Mouse (Mus musculus) ES-E14 (cell line): Measurements from ENCODE around the gene Ets1. TPM values are rescaled to one million over a fixed set of nuclear protein-coding genes. Genes with fewer than 3 reads are reported as not detected.

Experiments used
- DNase-seq: peaks from one replicate; pipeline ENCODE4 v3.0.0-alpha.2; 2013; ENCODE audit warnings: low read depth, low spot score
- H3K27ac ChIP-seq: 2 replicates; pipeline ENCODE4 v1.5.1; 2012; ENCODE audit warnings: low read depth, mild to moderate bottlenecking, low read length, moderate library complexity, mixed read lengths; ENCODE audit not compliant: poor library complexity, insufficient read depth, severe bottlenecking
- H3K36me3 ChIP-seq: 2 replicates; pipeline ENCODE4 v1.6.1; 2012; ENCODE audit warnings: mild to moderate bottlenecking, low read length, moderate library complexity, mixed read lengths; ENCODE audit not compliant: control insufficient read depth, poor library complexity, insufficient read depth, severe bottlenecking
- H3K4me1 ChIP-seq, 2 experiments: fragments of 150-350 bp in 1 of 2; sonication (generic) in 1 of 2; 2 replicates each; pipeline ENCODE4 v1.6.1; 2012; ENCODE audit warnings: low read length in 2 of 2, mild to moderate bottlenecking in 1 of 2, mixed read lengths in 1 of 2; ENCODE audit not compliant: control insufficient read depth in 2 of 2, insufficient read depth in 2 of 2, poor library complexity in 1 of 2
- H3K4me3 ChIP-seq, 2 experiments: fragments of 150-350 bp in 1 of 2; sonication (generic) in 1 of 2; 2 replicates each; pipeline ENCODE4 v1.5.1; 2012; ENCODE audit warnings: low read length in 2 of 2, low read depth in 1 of 2, mild to moderate bottlenecking in 1 of 2, mixed read lengths in 1 of 2; ENCODE audit not compliant: insufficient read depth in 1 of 2, poor library complexity in 1 of 2, severe bottlenecking in 1 of 2
- H3K9ac ChIP-seq: 2 replicates; pipeline ENCODE4 v1.6.1; 2012; ENCODE audit warnings: low read depth, mild to moderate bottlenecking, low read length, mixed read lengths; ENCODE audit not compliant: poor library complexity, insufficient read depth, severe bottlenecking
- H3K9me3 ChIP-seq: fragments of 150-350 bp; sonication (generic); 2 replicates; pipeline ENCODE4 v1.6.1; 2012; ENCODE audit warnings: low read depth, mild to moderate bottlenecking, low read length; ENCODE audit not compliant: control insufficient read depth, insufficient read depth
- CHD2 ChIP-seq: IDR thresholded peaks from 2 replicates; pipeline ENCODE4 v1.6.1; 2014; ENCODE audit warnings: mild to moderate bottlenecking, low read depth, low read length, inconsistent platforms
- HCFC1 ChIP-seq: IDR thresholded peaks from 2 replicates; pipeline ENCODE4 v1.6.1; 2012; ENCODE audit warnings: low read length, inconsistent platforms, borderline replicate concordance; ENCODE audit not compliant: insufficient read depth
- MAFK ChIP-seq: IDR thresholded peaks from 2 replicates; pipeline ENCODE4 v1.6.1; 2014; ENCODE audit warnings: mild to moderate bottlenecking, low read depth, low read length, inconsistent platforms; ENCODE audit not compliant: insufficient read depth
- ZC3H11A ChIP-seq: IDR thresholded peaks from 2 replicates; pipeline ENCODE4 v1.6.1; 2012; ENCODE audit warnings: low read depth, mild to moderate bottlenecking, inconsistent platforms, low read length, borderline replicate concordance
- ZNF384 ChIP-seq: IDR thresholded peaks from 2 replicates; pipeline ENCODE4 v1.6.1; 2012; ENCODE audit warnings: low read depth, low read length, inconsistent platforms
- in situ Hi-C, 2 experiments: fragments of 600-800 bp; cut with MboI; formaldehyde crosslinking; loops; one replicate each; pipeline ENCODE4 v1.15.1; 2025; ENCODE audit warnings: low sequenced_read_pairs in 2 of 2, inconsistent platforms in 1 of 2; ENCODE audit not compliant: unreplicated experiment in 2 of 2
- total RNA-seq: library from RNA; depleted of rRNA; stranded (reverse); fragments of 300-350 nt; gene quantifications from 2 replicates; pipeline ENCODE4 v1.2.3, GENCODE M21; 2012

Ets1 gene
- total RNA-seq, 1 experiment, result 20.9 TPM

DNA sequence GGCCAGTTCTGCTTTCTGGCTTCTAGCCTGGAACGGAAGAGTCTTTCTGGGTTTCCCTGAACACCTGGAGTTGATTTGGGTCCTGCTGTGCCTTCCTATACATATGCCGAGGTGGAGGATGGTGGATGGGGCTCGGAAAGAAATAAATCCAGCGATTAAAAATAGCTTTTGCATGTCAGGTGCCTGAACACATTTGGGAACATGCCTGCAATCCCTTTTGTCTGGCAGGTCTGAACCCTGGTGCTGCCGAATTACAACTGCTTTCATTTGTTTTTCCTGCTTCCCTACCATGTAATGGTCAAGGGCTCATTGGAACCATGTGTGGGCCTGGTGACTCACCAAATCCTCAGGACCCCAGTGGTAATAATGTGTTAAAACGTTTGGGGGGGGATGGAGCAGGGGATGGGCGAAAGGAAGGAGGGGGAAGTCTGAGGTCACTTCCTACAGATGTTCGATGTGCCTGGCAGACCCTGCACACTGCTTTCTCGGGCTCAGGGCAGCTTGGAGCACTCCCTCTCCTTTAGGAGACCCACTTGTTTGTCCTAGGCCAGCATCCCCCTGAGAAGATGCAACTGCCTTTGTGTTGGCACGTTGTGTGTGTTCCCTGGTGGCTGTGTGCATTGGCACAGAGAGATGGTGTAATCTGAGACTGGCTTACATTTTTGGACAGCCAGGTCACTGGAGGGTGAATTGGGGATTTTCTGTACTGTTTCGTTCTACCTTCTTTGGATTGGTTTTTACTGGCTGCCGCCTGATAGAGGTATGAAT is 84.4 kb downstream of the Ets1 start:
- no peak for TF ChIP-seq CHD2
- TF ChIP-seq ZC3H11A, result no peak
- no peak for TF ChIP-seq HCFC1
- TF ChIP-seq MAFK, result no peak
- TF ChIP-seq ZNF384, result no peak
- Histone ChIP-seq H3K9ac (no peak overlapping the region), H3K4me1 (peaks cover 3 to 6% of the 10 kb centered on the region in 2 experiments; a peak in 3 of 4 replicates), H3K36me3 (no peaks in the 10 kb centered on the region), H3K27ac (no peak overlapping the region), H3K4me3 (no peak overlapping the region), H3K9me3 (no peaks in the 10 kb centered on the region)
- no peak for DNase-seq
- in situ Hi-C loops, result no loop called here

- no peak for TF ChIP-seq MAFK
- no peak for TF ChIP-seq CHD2
- no peak for TF ChIP-seq ZC3H11A
- TF ChIP-seq ZNF384, result no peak
- TF ChIP-seq HCFC1, result no peak
- DNase-seq, result no peak
These were observed 85.1 kb downstream of the Ets1 start for GRCm38 (mm10) chr9:32721081-32721480.

GRCm38 (mm10) chr9:32722205-32722604 is 86.2 kb downstream of the Ets1 start:
- H3K9me3 ChIP-seq, result no peaks in the 10 kb centered on the region
- H3K27ac ChIP-seq, result no peak overlapping the region
- no peak overlapping the region for H3K9ac ChIP-seq
- H3K36me3 ChIP-seq, result no peaks in the 10 kb centered on the region
- H3K4me1 ChIP-seq, result peaks cover 0 to 3% of the 10 kb centered on the region in 2 experiments; a peak in 1 of 4 replicates
- H3K4me3 ChIP-seq, result no peak overlapping the region
- in situ Hi-C loops, result no loop called here
- no peak for TF ChIP-seq CHD2
- TF ChIP-seq MAFK, result no peak
- no peak for TF ChIP-seq ZC3H11A
- TF ChIP-seq HCFC1, result no peak
- TF ChIP-seq ZNF384, result no peak
- DNase-seq, result no peak

More at GRCm38 (mm10) chr9:32721081-32721480, 85.1 kb downstream of the Ets1 start:
- in situ Hi-C loops, result no loop called here
- Histone ChIP-seq H3K36me3 (no peaks in the 10 kb centered on the region), H3K9me3 (no peaks in the 10 kb centered on the region), H3K4me1 (peaks cover 3% of the 10 kb centered on the region in 2 experiments; a peak in 3 of 4 replicates), H3K9ac (no peak overlapping the region), H3K4me3 (no peak overlapping the region), H3K27ac (no peak overlapping the region)

- Histone ChIP-seq H3K36me3 (no peaks in the 10 kb centered on the region), H3K9ac (no peak overlapping the region), H3K4me1 (peaks cover 0 to 3% of the 10 kb centered on the region in 2 experiments; a peak in 1 of 4 replicates), H3K4me3 (no peak overlapping the region), H3K27ac (no peak overlapping the region), H3K9me3 (no peaks in the 10 kb centered on the region)
- in situ Hi-C loops, result no loop called here
- no peak for DNase-seq
- no peak for TF ChIP-seq CHD2
- TF ChIP-seq MAFK, result no peak
- TF ChIP-seq ZNF384, result no peak
- TF ChIP-seq ZC3H11A, result no peak
- TF ChIP-seq HCFC1, result no peak
These were observed 86.9 kb downstream of the Ets1 start for GRCm38 (mm10) chr9:32722969-32723368.
